Mouse (Mus musculus) hindbrain, embryonic 14.5 days (tissue): ENCODE results near the gene Plin5. TPM values are rescaled to one million over a fixed set of nuclear protein-coding genes. Genes with fewer than 3 reads are reported as not detected.

Experiments used
- ATAC-seq: fragments of 200-750 bp; cut with Nextera tagmentation; 2 replicates; pipeline ENCODE4 v1.8.0; 2017; ENCODE audit warnings: moderate number of reproducible peaks, mild to moderate bottlenecking, moderate TSS enrichment, moderate library complexity; ENCODE audit not compliant: low FRiP score
- DNase-seq: peaks from one replicate; pipeline ENCODE4 v3.0.0-alpha.2; 2015; ENCODE audit warnings: low spot score
- H3K27ac ChIP-seq: fragments of 300-500 bp; sonication (generic); 2 replicates; pipeline ENCODE4 v1.5.1; 2014; ENCODE audit warnings: mild to moderate bottlenecking, moderate library complexity
- H3K27me3 ChIP-seq: fragments of 300-500 bp; sonication (generic); 2 replicates; pipeline ENCODE4 v1.6.1; 2014; ENCODE audit warnings: mild to moderate bottlenecking, low read length, mixed read lengths; ENCODE audit not compliant: control insufficient read depth, insufficient read depth
- H3K36me3 ChIP-seq: fragments of 300-500 bp; sonication (generic); replicated peaks from 2 replicates; pipeline ENCODE4 v1.6.1; 2014; ENCODE audit not compliant: control insufficient read depth, insufficient read depth
- H3K4me1 ChIP-seq: fragments of 300-500 bp; sonication (generic); replicated peaks from 2 replicates; pipeline ENCODE4 v1.6.1; 2014; ENCODE audit warnings: antibody characterized with exemption, low read length, mixed read lengths; ENCODE audit not compliant: control insufficient read depth, insufficient read depth
- H3K4me2 ChIP-seq: fragments of 300-500 bp; sonication (generic); replicated peaks from 2 replicates; pipeline ENCODE4 v1.6.1; 2014; ENCODE audit warnings: mild to moderate bottlenecking, moderate library complexity
- H3K4me3 ChIP-seq: fragments of 300-500 bp; sonication (generic); replicated peaks from 2 replicates; pipeline ENCODE4 v1.5.1; 2014; ENCODE audit warnings: mild to moderate bottlenecking, low read length
- H3K9ac ChIP-seq: fragments of 300-500 bp; sonication (generic); 2 replicates; pipeline ENCODE4 v1.6.1; 2014
- H3K9me3 ChIP-seq: fragments of 300-500 bp; sonication (generic); 2 replicates; pipeline ENCODE4 v1.6.1; 2016; ENCODE audit warnings: low read length; ENCODE audit not compliant: control insufficient read depth
- WGBS: fragments of 180-500 bp; shearing (Covaris S2); extraction: QIAGEN DNeasy Blood & Tissue Kit; methylation state at CpG from one replicate; pipeline ENCODE4 v1.1.7; 2014; 5-methylcytosine and 5-hydroxymethylcytosine counted together
- polyA plus RNA-seq: library from polyadenylated mRNA; unstranded; fragments of >200 nt; fragmentation: Nextera tagmentation; extraction: Ambion mirVana; gene quantifications from 2 replicates; pipeline ENCODE4 v1.2.1, GENCODE M21; 2014

Gene Plin5
- polyA plus RNA-seq, 1 experiment from 2014 or later = 1.9 TPM

DNA sequence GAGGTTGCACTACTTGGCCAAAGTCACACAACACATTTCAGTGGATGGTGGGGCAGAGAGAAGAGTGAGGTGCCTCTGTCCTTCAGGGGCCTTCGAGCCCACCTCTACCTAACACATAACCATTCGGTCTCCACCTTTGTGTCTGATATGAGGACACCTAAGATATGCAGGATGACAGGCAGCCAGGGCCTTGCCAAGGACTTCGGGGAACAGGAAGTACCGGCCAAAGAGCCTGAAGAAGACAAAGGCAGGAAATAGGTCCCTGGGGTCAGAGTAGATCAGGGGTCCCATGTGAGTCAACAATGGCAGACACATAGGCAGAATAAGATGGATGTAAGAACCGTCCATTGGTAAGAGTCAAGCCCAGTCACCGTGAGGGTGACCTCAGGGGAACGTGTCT, 19.2 kb upstream of the Plin5 start:
- no peak overlapping the region for H3K27ac ChIP-seq
- no peak overlapping the region for H3K4me3 ChIP-seq
- H3K4me2 ChIP-seq = no peak overlapping the region
- no peaks in the 10 kb centered on the region for H3K9me3 ChIP-seq
- ATAC-seq = no peak
- WGBS = 89% methylated on average over 7 of the region's 7 CpGs
- H3K27me3 ChIP-seq = no peaks in the 10 kb centered on the region
- H3K36me3 ChIP-seq = peaks cover 3% of the 10 kb centered on the region; the same call in 1 of the 2 replicates
- H3K9ac ChIP-seq = no peak overlapping the region
- peaks cover 15% of the 10 kb centered on the region for H3K4me1 ChIP-seq
- DNase-seq = no peak

- DNase-seq (peak; percentile 43), ATAC-seq (no peak)
- Histone ChIP-seq H3K27me3 (no peaks in the 10 kb centered on the region), H3K4me2 (peak overlapping the region; percentile 37), H3K4me3 (0 out of 2 replicates have a peak overlapping the region, but pooled peaks have one; percentile 1), H3K36me3 (peaks cover 22% of the 10 kb centered on the region), H3K4me1 (peaks cover 15% of the 10 kb centered on the region), H3K9me3 (no peaks in the 10 kb centered on the region), H3K27ac (no peak overlapping the region), H3K9ac (0 out of 2 replicates have a peak overlapping the region, but pooled peaks have one; percentile 17)
- 4% methylated on average over 27 of the region's 27 CpGs for WGBS
Observed at GRCm38 (mm10) chr17:56134463-56134971, 17.1 kb upstream of the Plin5 start.

DNA sequence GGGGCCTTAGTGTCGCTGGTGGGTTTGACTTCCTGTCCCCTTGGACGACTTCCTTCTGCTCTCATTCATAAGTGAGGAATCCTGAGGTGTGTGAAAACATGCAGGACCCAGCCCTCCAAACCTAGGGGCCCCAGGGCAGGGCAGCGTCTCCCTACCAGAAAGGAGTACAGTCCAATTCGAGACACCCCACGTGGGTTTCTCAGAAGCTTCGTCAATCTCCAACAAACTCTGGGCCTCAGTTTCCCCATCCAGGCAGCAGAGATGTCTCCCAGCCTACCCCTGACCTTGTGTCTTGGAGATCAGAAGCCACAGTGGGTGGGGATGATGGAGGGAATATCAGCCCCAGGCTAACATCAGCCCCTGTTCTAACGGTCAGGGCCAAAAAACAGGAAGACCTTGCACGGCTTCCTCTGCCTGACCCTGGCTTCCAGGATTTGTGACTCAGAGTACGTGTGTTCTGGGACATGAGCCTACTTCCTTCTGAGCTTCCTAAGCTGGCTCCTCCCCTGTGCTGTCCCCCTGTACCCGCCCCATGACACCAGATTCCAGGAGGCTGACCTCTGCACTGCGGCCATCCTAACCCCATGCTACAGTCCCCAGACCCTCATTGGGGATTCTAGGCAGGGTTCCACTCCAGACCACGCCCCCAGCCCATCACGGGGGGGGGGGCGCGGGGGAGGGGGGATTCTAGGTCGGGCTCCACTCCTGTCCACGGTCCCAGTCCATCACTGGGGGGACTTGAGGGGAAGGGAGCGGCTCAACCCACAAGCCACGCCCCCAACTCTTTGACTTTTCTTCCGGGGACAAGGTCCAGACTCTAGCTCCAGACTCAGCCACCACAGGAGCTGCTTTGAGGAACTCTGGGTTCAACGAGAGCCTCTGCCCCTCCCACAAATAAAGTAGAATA, 16.3 kb upstream of the Plin5 start:
- Histone ChIP-seq H3K27me3 (no peaks in the 10 kb centered on the region), H3K4me1 (peaks cover 12% of the 10 kb centered on the region), H3K27ac (peak overlapping the region; percentile 38; the same call in 1 of the 2 replicates), H3K4me2 (peak overlapping the region; percentile 37), H3K9ac (0 out of 2 replicates have a peak overlapping the region, but pooled peaks have one; percentile 17), H3K9me3 (no peaks in the 10 kb centered on the region), H3K4me3 (0 out of 2 replicates have a peak overlapping the region, but pooled peaks have one; percentile 1), H3K36me3 (peaks cover 30% of the 10 kb centered on the region)
- DNase-seq (no peak), ATAC-seq (0 out of 2 replicates have a peak, but pooled peaks have one; percentile 19)
- 22% methylated on average over 18 of the region's 21 CpGs for WGBS

GRCm38 (mm10) chr17:56132661-56133060, 15.3 kb upstream of the Plin5 start:
- no peak for ATAC-seq
- peaks cover 40% of the 10 kb centered on the region for H3K36me3 ChIP-seq
- no peaks in the 10 kb centered on the region for H3K27me3 ChIP-seq
- peak; percentile 65 for DNase-seq
- peaks cover 4% of the 10 kb centered on the region for H3K4me1 ChIP-seq
- no peak overlapping the region for H3K9ac ChIP-seq
- H3K9me3 ChIP-seq = no peaks in the 10 kb centered on the region
- H3K27ac ChIP-seq = no peak overlapping the region
- WGBS = 5% methylated on average over 14 of the region's 14 CpGs
- no peak overlapping the region for H3K4me2 ChIP-seq
- H3K4me3 ChIP-seq = no peak overlapping the region

GRCm38 (mm10) chr17:56131814-56132213, 14.4 kb upstream of the Plin5 start:
- 41% methylated on average over 7 of the region's 7 CpGs for WGBS
- Histone ChIP-seq H3K4me1 (peaks cover 4% of the 10 kb centered on the region), H3K36me3 (peaks cover 49% of the 10 kb centered on the region)

DNA sequence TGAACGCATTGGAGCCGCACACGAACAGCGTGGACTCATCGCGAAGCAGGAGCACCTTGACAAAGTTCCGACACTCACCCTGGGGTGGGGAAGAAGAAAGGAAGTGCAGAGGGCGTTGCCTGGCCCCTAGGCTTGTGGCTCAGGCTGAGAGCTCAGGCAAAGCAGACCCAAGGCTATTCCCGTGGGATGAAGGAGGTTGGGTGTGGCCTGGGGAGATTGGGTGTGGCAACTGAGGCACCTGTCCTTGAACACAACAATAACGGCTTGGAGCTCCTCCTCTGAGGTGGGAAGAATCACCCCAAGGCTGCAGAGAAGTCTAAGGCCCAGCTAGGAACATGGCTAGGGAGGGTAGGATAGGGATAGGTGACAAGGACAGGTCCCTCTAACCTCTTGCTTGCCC, 13.7 kb upstream of the Plin5 start:
- no peak for DNase-seq
- 94% methylated on average over 10 of the region's 10 CpGs for WGBS
- Histone ChIP-seq H3K9me3 (no peaks in the 10 kb centered on the region), H3K4me2 (no peak overlapping the region), H3K9ac (no peak overlapping the region), H3K4me3 (no peak overlapping the region), H3K27ac (no peak overlapping the region), H3K36me3 (peaks cover 56% of the 10 kb centered on the region), H3K27me3 (no peaks in the 10 kb centered on the region), H3K4me1 (peaks cover 4% of the 10 kb centered on the region)
- no peak for ATAC-seq

More at GRCm38 (mm10) chr17:56131814-56132213, 14.4 kb upstream of the Plin5 start:
- ATAC-seq (no peak), DNase-seq (peak; percentile 69)
- no peaks in the 10 kb centered on the region for H3K27me3 ChIP-seq
- no peak overlapping the region for H3K27ac ChIP-seq
- no peak overlapping the region for H3K4me2 ChIP-seq
- H3K9me3 ChIP-seq = no peaks in the 10 kb centered on the region
- H3K9ac ChIP-seq = no peak overlapping the region
- H3K4me3 ChIP-seq = no peak overlapping the region

GRCm38 (mm10) chr17:56128246-56128645, 10.8 kb upstream of the Plin5 start:
- Histone ChIP-seq H3K9me3 (peaks cover 2% of the 10 kb centered on the region), H3K9ac (no peak overlapping the region), H3K4me2 (no peak overlapping the region), H3K27me3 (peaks cover 23% of the 10 kb centered on the region), H3K4me3 (no peak overlapping the region), H3K4me1 (no peaks in the 10 kb centered on the region; the same call in 1 of the 2 replicates), H3K27ac (no peak overlapping the region), H3K36me3 (peaks cover 81% of the 10 kb centered on the region)
- WGBS = 81% methylated on average over 15 of the region's 15 CpGs
- no peak for ATAC-seq
- no peak for DNase-seq

DNA sequence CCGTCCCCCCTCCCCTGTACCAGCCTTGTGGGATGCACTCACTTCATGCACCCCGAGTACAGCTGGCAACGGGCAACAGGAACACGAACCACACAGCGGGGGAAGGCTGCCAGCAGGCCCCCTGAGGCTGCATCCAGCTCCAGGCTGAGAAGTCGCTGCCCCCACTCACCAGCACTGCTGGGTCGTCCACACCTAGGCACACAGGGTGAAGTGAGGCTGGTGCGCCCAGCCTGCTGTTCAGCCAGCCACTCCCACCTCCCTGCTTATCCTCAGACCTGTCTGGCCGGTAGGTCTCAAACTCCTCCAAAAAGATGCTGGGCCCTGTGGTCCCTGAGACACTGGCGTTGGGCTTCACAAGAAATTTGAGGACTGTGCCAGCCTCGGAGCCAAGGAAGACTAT, 8.8 kb upstream of the Plin5 start:
- WGBS = 77% methylated on average over 11 of the region's 11 CpGs
- no peak for ATAC-seq
- Histone ChIP-seq H3K27ac (no peak overlapping the region), H3K4me2 (no peak overlapping the region), H3K9ac (no peak overlapping the region), H3K36me3 (peaks cover 74% of the 10 kb centered on the region), H3K27me3 (peaks cover 42% of the 10 kb centered on the region), H3K9me3 (peaks cover 17% of the 10 kb centered on the region), H3K4me3 (no peak overlapping the region), H3K4me1 (no peaks in the 10 kb centered on the region)
- no peak for DNase-seq

GRCm38 (mm10) chr17:56125276-56125630, 7.9 kb upstream of the Plin5 start:
- Histone ChIP-seq H3K36me3 (peaks cover 65% of the 10 kb centered on the region), H3K27me3 (peaks cover 51% of the 10 kb centered on the region)
- WGBS = 89% methylated on average over 4 of the region's 4 CpGs

More at GRCm38 (mm10) chr17:56125276-56125630, 7.9 kb upstream of the Plin5 start:
- peaks cover 17% of the 10 kb centered on the region for H3K9me3 ChIP-seq
- ATAC-seq (no peak), DNase-seq (no peak)
- H3K4me2 ChIP-seq = no peak overlapping the region
- H3K4me1 ChIP-seq = no peaks in the 10 kb centered on the region; the same call in 1 of the 2 replicates
- no peak overlapping the region for H3K4me3 ChIP-seq
- no peak overlapping the region for H3K9ac ChIP-seq
- no peak overlapping the region for H3K27ac ChIP-seq
